Mouse (Mus musculus) heart, adult 2 months (tissue): ENCODE measurements at regions not wholly inside any gene's neighbourhood (a gene's known extent, or its start where the extent isn't known, plus 50 kb on each side); places are given as distances from the start of the nearest gene placed in this dataset.

Source experiments
- CTCF ChIP-seq: fragments of 200-600 bp; IDR thresholded peaks from 2 replicates; pipeline ENCODE4 v1.8.1; 2022; ENCODE audit warnings: antibody characterized with exemption, mild to moderate bottlenecking, moderate library complexity
- POLR2A ChIP-seq: fragments of 200-500 bp; IDR thresholded peaks from 2 replicates; pipeline ENCODE4 v1.6.1; 2011; ENCODE audit warnings: mild to moderate bottlenecking, low read depth, low read length, control low read depth; ENCODE audit not compliant: insufficient read depth

GRCm38 (mm10) chr4:131685544-131685943, 152.5 kb downstream of the Ptpru start:
- TF ChIP-seq CTCF (no peak), POLR2A (no peak)
